Mouse (Mus musculus) embryo, embryonic 10 days (tissue): ENCODE measurements around the gene Kif4.

Experiments used
- DNase-seq: peaks from one replicate; pipeline ENCODE4 v3.0.0-alpha.2; 2015; ENCODE audit warnings: low spot score

Gene Kif4

DNA sequence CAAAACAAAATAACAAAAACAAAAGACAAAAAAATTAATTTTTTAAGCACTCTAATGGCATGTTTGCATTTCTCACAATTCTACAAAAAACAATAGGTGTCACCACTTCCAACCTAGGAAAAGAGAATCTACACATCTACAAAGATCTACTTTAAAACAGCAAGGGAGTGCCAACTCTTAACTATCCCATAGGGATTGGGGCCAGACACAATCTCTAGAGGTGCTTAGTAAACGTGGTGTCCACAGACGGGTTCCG, at the start of gene Kif4:
Gene Kif4, plus strand, starts transcription at position 192 of the 256 bp plus-strand sequence.
- DNase-seq, result no peak

DNA sequence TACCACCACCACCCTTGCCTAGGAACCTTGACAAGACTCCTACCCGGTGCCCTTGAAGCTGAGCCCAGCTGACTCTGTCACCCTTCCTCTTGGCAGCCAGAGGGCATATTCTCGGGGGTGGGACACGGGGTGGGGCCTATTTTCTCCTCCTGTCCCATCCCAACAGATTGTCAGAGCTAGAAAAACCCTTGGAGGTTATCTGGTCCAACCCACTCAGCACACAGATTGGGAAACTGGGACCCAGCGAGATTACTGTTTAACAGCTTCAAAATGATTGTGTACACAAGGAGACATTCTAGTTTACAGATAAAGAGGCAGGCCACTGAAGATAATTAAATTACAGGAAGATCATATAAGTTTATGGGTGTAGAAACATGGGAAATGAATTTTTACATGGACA, 30.7 kb upstream of the Kif4 start, which contains the start of gene P2ry4:
Gene P2ry4, minus strand, starts transcription at position 79 of the 400 bp plus-strand sequence.
- no peak for DNase-seq

- DNase-seq, result peak; percentile 66
These were observed 28.1 kb upstream of the Kif4 start for GRCm38 (mm10) chrX:100597439-100597838.

GRCm38 (mm10) chrX:100599755-100600154, 25.8 kb upstream of the Kif4 start:
- no peak for DNase-seq

- DNase-seq, result no peak
These were observed 20.2 kb upstream of the Kif4 start, which contains the start of gene Arr3 for GRCm38 (mm10) chrX:100605314-100605713. Arr3 (plus strand) TSS chrX:100605497.

- no peak for DNase-seq
These were observed 7.0 kb upstream of the Kif4 start for GRCm38 (mm10) chrX:100618488-100618887.

- no peak for DNase-seq
These were observed 4.2 kb upstream of the Kif4 start for GRCm38 (mm10) chrX:100621366-100621765.

- no peak for DNase-seq
These were observed 1.3 kb upstream of the Kif4 start for GRCm38 (mm10) chrX:100624242-100624641.

DNA sequence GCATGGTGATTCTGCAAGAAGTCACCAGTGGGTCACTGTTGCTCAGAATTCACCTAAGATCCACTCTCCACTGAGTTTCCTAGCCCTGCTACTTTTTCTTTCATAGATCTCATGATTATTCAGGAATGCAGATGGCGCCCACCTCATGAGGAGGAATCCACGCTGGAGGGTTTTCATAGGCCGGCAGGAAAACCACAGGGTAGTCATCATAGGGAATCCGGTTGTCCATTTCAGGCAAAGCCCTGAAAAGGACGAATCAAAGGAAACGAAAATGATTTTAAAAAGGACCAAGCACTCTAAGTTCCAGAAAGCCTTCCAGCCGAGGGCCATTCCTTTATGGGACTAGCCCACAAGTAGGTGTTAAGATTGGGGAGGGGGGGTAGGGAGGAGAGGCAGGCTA, 391 bp upstream of the Kif4 start:
- DNase-seq, result peak; percentile 4

DNA sequence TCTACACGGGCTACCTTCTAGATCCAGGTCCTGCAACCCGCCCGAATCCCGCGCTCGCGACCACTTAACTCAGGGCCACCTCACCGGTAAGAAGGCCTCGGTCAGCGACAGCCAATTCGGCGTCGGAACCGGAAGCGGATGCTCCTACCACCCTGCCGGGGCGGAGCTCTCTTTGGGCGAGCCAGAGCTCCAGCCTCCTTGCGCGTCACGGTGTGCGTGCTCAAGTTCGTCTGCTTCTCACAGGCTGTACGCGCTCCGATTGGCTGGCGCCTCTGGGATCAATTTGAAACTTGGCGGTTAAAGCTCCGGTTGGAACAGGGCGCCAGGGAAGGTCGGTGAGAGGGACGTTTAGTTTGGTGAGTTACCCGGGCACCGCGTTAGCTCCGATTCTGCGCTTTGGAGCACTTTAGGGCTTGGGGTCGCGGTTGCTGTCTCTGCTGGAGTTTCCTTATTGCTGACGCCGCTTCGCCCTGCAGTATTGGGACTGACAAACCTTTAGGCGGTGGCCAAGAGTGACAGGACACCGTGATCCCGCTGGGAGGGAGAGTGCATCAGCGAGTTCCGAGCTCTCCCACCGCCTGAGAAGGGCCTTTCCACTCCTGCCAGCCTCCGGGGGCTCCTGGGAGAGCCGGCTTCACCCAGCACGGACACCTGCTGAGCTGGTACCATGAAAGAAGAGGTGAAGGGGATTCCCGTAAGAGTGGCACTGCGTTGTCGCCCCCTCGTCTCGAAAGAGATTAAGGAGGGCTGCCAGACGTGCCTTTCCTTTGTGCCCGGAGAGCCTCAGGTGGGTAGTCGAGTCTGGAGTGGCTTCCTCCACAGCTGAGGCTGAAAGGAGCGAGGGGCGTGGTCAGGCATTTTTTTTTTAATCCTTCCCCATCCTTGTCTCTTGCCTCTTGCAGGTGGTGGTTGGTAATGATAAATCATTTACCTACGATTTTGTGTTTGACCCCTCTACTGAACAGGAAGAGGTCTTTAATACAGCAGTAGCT, 561 bp downstream of the Kif4 start, which contains the start of gene Pdzd11:
Gene Pdzd11, minus strand, starts transcription at position 767 of the 992 bp plus-strand sequence.
- DNase-seq, result peak; percentile 96

- no peak for DNase-seq
These were observed 3.5 kb downstream of the Kif4 start for GRCm38 (mm10) chrX:100629076-100629475.

DNA sequence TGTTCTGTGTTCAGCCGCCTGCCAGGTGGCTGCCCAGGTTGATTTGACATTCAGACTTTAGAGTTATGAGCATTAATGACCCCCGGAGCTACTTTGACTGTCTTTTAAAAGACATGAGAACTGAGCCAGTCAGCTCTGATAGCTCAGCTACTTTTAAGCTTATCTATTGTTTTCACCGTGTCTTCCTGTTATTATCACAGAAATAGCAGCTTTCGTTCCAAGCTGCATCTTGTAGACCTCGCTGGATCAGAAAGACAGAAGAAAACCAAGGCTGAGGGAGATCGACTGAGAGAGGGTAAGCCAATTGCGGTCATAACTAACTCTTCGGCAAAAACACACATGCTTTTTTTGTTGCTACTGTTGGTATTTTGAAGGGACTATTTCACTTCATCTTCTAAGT, 12.9 kb downstream of the Kif4 start:
- DNase-seq, result no peak

GRCm38 (mm10) chrX:100652848-100653247, 27.3 kb downstream of the Kif4 start:
- no peak for DNase-seq

DNA sequence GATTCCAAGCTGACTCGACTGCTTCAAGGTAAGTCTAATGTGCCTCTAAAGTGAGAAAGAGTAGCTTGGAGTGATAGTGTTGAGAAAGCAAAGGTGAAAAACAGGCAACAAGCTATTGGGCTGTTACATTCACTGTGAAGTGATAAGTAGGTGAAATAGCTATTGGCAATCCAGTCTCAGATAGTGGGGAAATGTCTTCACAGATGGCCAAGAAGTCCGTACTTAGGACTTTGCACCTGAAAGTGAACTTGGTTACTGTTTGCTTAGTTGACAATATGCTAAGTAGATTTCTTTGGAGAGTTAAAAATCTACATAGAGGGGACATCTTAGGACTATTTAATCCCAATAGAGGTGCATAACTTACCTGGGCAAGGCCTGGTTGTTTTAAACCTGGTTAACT, 39.3 kb downstream of the Kif4 start:
- no peak for DNase-seq

DNA sequence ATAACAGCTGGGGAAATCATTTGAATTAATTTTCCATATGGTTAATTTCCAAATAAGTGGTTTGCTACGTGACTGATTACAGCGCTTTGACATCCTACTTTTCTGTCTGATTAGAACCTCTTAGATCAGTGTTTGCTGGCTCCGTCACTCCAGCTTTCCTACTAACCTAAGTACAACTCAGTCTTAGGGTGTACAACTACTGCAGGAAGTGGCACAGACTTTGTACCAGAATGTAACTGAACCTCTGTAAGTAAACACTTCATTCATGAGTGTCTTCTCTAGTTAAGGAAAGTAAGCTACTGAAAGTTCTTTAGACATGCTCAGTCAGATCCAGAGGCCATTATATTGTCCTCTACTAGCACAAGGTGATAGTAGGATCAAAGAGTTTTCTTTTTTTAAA, 52.7 kb downstream of the Kif4 start:
- no peak for DNase-seq

GRCm38 (mm10) chrX:100686527-100686926, 61.0 kb downstream of the Kif4 start:
- no peak for DNase-seq

DNA sequence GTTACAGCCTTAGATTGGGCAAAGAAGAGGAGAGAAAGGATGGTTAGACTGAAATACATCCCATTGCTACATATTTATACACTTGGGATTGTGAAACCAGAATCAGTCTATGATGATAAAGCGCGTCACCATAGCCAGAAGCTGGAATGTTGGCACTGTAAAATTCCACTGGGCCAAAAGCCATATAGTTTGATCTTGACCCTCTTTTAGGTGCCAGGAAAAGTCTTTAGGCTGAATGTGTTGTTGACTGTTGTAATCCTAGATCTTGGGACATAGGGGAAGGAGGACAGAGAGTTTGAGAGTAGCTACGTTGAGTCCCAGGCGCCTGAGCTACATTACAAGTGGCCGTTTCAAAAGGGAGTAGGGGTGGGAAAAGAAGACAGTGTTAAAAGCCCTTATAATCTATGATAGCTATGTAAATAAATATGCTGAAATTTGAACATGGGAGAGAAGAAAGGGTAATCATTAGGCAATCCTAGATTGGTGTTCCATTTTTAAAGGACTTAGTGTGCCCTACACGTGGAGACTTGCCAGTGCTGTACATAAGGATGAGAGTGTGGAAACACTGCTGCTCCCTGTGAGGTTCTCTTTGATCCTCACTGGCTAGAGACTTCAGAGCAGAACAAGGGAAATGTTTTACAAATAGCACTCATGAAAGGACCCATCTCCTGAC, 62.0 kb downstream of the Kif4 start:
- no peak for DNase-seq

DNA sequence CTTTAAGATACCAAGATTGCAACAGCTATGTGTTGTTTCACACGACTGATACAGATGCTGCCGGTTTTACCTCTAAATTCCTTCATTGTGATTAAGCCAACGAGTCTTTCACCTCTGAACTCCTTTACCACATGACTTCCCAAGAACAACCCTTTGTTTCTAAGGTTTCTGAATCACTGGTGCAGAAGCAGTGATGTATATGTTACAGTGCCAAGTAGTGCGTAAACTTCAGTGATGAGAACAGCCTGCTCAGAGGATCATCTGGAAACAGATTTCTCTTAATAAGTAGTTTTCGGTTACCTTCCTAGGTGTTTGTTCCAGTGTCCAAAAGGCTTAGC, 62.5 kb downstream of the Kif4 start:
- no peak for DNase-seq

DNA sequence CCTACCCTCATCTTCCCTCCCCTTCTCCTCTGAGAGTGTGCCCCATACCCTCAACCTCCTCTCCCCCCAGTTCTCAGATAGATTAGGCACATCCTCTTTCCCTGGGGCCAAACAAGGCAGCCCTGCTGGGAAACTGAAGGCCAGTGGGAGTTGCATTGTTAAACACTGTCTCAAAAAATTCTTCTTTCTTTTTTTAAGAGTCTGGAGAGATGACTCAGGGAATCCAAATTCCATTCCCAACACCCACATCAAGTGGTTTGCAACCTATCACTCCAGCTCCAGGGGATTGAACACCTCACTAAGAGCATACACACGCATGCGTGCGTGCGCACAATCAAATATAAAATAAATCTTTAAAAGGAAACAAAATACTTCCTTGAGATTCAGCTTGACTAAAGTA, 71.2 kb downstream of the Kif4 start:
- no peak for DNase-seq

DNA sequence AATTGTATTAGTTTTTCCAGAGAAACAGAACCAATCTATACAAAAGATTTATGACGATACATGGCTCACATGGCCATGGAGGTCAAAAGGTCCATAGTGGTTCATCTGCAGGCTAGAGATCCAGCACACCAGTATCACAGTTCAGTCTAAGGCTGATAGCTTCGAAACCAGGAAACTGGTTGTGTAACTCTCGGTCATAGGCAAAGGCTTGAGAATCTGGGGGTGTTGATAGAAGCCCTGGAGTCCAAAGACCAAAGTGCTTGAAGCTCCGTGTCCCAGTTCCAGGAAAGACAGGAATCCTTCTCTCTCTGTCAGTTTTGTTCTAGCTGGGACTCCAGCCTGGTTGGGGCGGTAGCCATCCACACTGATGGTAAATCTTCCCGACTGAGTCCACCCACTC, 82.5 kb downstream of the Kif4 start:
- DNase-seq, result no peak

DNA sequence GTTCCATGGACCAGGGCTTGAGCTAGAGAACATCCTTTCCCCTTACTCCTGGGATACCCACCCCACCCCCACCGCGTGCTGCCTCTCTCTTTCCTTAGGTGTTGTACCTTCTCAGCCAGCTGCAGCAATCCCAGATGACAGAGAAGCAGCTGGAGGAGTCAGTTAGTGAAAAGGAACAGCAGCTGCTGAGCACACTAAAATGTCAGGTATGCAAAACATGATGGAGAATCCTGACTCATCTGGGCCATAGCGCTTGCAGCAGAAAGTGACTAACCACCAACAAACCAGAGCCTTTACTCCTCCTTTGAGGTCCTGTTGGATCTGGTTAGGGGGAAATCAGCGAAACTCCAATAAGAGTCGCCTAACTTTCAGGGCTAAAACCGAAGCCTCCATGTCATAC, 90.6 kb downstream of the Kif4 start:
- DNase-seq, result no peak

DNA sequence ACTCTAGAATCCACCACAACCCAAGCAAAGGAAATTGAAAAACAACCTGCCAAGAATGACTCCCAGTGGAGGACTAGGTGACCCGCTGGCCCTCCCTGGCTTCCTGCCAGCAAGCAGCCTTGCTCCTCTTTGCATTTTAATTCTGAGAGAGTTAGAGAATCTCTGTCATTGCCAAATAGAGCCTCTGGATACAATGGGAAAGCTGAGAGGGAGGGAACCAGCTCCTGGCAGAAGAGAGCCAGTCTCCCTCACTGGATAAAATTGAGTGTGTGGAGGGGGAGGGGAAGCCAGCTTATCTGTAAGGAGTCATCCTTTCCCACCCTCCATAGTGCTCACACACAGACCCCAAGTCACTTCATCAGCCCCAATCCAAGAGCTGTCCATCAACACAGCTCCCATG, 103.4 kb downstream of the Kif4 start:
- no peak for DNase-seq

DNA sequence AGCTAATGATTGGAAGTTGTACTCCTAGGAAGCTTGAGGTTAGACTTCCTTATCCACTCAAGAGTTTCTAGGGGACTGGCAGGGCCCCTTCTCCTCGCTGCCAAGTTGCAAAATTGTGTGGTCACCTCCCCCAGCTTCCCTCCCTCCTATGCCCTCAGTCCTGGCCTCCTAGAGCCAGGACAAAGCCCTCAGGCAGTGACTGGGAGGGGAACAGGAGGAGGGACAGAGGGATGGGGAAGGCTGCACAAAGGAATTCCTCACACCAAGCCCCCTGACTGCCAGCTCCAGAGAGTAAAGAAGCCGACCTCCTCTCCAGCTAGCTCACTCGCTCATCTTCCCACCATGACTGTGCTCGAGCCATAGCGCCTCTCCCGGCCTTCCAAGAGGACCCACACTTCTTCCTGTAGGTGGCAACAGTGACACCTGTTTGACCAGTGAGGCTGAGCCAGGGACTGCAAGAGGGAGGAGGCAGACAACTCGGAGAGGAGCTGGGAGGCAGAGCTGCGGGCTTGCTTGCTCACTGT, 104.2 kb downstream of the Kif4 start, which contains the start of gene Gdpd2:
Gene Gdpd2, plus strand, starts transcription at position 209 of the 524 bp plus-strand sequence.
- DNase-seq, result peak; percentile 69
